Mouse (Mus musculus) forebrain, embryonic 15.5 days (tissue): ENCODE data around the gene Atp5b. TPM values are rescaled to one million over a fixed set of nuclear protein-coding genes. Genes with fewer than 3 reads are reported as not detected.
"Not testable (repeated sequence)": the region's sequence is repeated elsewhere in the genome, so short reads cannot be mapped to it uniquely, and the experiment has no call there.

Source experiments
- ATAC-seq: fragments of 200-750 bp; cut with Nextera tagmentation; replicated peaks from 2 replicates; pipeline ENCODE4 v1.8.0; 2017; ENCODE audit warnings: mild to moderate bottlenecking, moderate TSS enrichment, moderate library complexity
- H3K27ac ChIP-seq: fragments of 300-500 bp; sonication (generic); replicated peaks from 2 replicates; pipeline ENCODE4 v1.5.1; 2015; ENCODE audit warnings: mild to moderate bottlenecking, inconsistent platforms
- H3K27me3 ChIP-seq: fragments of 300-500 bp; sonication (generic); 2 replicates; pipeline ENCODE4 v1.6.1; 2015; ENCODE audit warnings: inconsistent platforms
- H3K36me3 ChIP-seq: fragments of 300-500 bp; sonication (generic); 2 replicates; pipeline ENCODE4 v1.6.1; 2015; ENCODE audit warnings: mild to moderate bottlenecking, inconsistent platforms
- H3K4me1 ChIP-seq: fragments of 300-500 bp; sonication (generic); 2 replicates; pipeline ENCODE4 v1.6.1; 2015; ENCODE audit warnings: inconsistent platforms
- H3K4me2 ChIP-seq: fragments of 300-500 bp; sonication (generic); replicated peaks from 2 replicates; pipeline ENCODE4 v1.6.1; 2015; ENCODE audit warnings: mild to moderate bottlenecking, inconsistent platforms
- H3K4me3 ChIP-seq: fragments of 300-500 bp; sonication (generic); 2 replicates; pipeline ENCODE4 v1.5.1; 2015; ENCODE audit warnings: mild to moderate bottlenecking, inconsistent platforms
- H3K9ac ChIP-seq: fragments of 300-500 bp; sonication (generic); replicated peaks from 2 replicates; pipeline ENCODE4 v1.6.1; 2015; ENCODE audit warnings: mild to moderate bottlenecking, inconsistent platforms
- H3K9me3 ChIP-seq: fragments of 300-500 bp; sonication (generic); 2 replicates; pipeline ENCODE4 v1.6.1; 2016; ENCODE audit warnings: inconsistent platforms
- WGBS: fragments of 180-500 bp; shearing (Covaris S2); methylation state at CpG from one replicate; pipeline ENCODE4 v1.1.7; 2015; ENCODE audit warnings: mixed read lengths; 5-methylcytosine and 5-hydroxymethylcytosine counted together
- polyA plus RNA-seq: library from polyadenylated mRNA; unstranded; fragments of >200 nt; fragmentation: Nextera tagmentation; extraction: Ambion mirVana; gene quantifications from 2 replicates; pipeline ENCODE4 v1.2.1, GENCODE M21; 2015

Atp5b gene
- polyA plus RNA-seq, 1 experiment from 2014 or later: 2,088 TPM

DNA sequence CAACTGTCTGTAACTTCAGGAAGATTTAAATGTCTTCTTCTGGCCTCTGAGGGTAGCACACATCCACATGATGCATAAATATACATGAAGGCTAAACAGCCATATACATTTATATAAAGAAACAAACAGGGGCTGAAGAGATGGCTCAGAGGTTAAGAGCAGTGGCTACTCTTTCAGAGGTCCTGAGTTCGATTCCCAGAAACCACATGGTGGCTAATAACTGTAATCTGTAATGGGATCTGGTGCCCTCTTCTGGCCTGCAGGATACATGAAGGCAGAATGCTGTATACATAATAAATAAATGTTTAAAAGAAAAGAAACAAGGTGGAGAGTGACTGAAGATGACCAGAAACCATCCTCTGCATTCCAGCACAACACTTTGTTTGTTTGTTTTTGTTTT lies 2.6 kb upstream of the Atp5b start:
- H3K27ac ChIP-seq: no peak overlapping the region
- ATAC-seq: no peak
- H3K36me3 ChIP-seq: peaks cover 24% of the 10 kb centered on the region
- WGBS: 83% methylated on average over 1 of the region's 1 CpGs
- H3K4me3 ChIP-seq: no peak overlapping the region
- no peaks in the 10 kb centered on the region for H3K9me3 ChIP-seq
- no peak overlapping the region for H3K9ac ChIP-seq
- H3K4me2 ChIP-seq: no peak overlapping the region
- H3K27me3 ChIP-seq: no peaks in the 10 kb centered on the region
- H3K4me1 ChIP-seq: peaks cover 21% of the 10 kb centered on the region

DNA sequence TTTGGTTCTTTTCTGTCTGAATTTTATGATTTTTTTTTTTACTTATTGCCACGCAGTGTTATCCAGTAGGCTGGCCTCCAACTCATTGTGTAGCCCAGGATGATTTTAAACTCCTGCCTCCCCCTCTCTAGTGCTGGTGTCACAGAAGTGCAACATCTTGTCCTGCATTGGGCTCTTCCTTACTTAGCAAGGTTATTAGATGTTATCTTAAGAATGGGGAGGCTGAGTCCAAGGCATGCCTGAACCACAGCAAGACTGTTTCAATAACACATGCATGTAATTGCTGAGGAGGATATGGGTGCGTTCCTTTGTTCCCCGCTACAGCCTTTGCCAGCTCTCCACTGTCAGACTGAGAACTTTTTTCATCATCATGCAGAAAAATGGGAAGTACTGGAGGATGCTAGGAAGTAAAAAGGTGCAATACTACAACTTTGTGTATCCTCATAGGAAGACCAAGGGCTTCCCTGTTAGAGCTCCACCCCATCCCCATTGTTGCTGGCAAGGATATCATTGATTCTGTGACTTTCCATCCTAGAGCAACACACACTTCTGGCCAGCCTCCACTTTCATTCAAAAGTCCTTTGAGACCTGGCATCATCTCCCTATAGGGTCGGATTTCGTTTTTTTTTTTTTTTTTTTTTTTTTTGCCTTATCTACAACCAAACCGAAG lies 1.1 kb upstream of the Atp5b start:
- peak overlapping the region; percentile 80; the same call in 1 of the 2 replicates for H3K27ac ChIP-seq
- H3K4me3 ChIP-seq: peak overlapping the region; percentile 95
- no peaks in the 10 kb centered on the region for H3K9me3 ChIP-seq
- 59% methylated on average over 6 of the region's 6 CpGs for WGBS
- no peak for ATAC-seq
- H3K27me3 ChIP-seq: no peaks in the 10 kb centered on the region
- peaks cover 34% of the 10 kb centered on the region for H3K36me3 ChIP-seq
- H3K4me2 ChIP-seq: peak overlapping the region; percentile 63
- peak overlapping the region; percentile 82 for H3K9ac ChIP-seq
- H3K4me1 ChIP-seq: peaks cover 22% of the 10 kb centered on the region

DNA sequence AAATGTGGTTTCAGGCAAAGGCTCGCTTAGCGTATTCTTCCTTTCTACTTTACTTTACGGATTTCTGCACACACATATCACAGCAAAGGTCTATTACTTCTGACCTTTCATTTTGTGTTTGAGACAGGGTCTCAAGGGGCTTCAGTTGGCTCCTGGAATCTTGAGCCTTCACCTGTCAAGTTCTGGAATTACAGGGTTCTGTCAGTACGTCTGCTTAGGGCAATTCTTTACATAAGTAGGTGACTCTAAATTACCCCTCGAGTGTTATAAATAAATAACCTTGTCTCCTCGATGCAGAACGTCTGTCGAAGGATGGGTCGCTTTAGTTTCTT lies 630 bp upstream of the Atp5b start:
- ATAC-seq: no peak
- Histone ChIP-seq H3K4me1 (peaks cover 22% of the 10 kb centered on the region), H3K36me3 (peaks cover 33% of the 10 kb centered on the region), H3K27me3 (no peaks in the 10 kb centered on the region), H3K9me3 (no peaks in the 10 kb centered on the region), H3K4me3 (peak overlapping the region; percentile 95), H3K9ac (peak overlapping the region; percentile 82), H3K27ac (peak overlapping the region; percentile 80), H3K4me2 (peak overlapping the region; percentile 63)
- 15% methylated on average over 9 of the region's 9 CpGs for WGBS

DNA sequence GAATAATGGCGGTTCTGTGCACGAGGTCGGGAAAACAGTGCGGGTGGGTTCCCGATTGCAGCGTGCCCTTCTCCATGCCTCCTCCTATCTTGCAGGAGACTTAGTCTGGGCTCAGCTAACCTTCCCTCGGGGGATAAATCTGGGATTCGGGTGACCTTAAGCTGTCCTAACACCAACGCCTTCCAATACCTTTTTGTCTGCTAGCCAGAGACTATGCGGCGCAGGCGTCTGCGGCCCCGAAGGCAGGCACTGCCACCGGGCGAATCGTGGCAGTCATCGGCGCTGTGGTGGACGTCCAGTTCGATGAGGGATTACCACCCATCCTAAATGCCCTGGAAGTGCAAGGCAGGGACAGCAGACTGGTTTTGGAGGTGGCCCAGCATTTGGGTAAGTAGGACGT lies 615 bp downstream of the Atp5b start:
- peak overlapping the region; percentile 86 for H3K27ac ChIP-seq
- H3K4me1 ChIP-seq: peaks cover 22% of the 10 kb centered on the region
- ATAC-seq: 0 out of 2 replicates have a peak, but pooled peaks have one; percentile 2
- H3K9me3 ChIP-seq: no peaks in the 10 kb centered on the region
- H3K4me2 ChIP-seq: peak overlapping the region; percentile 51
- H3K36me3 ChIP-seq: peaks cover 39% of the 10 kb centered on the region
- peak overlapping the region; percentile 95 for H3K4me3 ChIP-seq
- H3K9ac ChIP-seq: peak overlapping the region; percentile 93
- no peaks in the 10 kb centered on the region for H3K27me3 ChIP-seq
- under 1% methylated on average over 22 of the region's 22 CpGs for WGBS

DNA sequence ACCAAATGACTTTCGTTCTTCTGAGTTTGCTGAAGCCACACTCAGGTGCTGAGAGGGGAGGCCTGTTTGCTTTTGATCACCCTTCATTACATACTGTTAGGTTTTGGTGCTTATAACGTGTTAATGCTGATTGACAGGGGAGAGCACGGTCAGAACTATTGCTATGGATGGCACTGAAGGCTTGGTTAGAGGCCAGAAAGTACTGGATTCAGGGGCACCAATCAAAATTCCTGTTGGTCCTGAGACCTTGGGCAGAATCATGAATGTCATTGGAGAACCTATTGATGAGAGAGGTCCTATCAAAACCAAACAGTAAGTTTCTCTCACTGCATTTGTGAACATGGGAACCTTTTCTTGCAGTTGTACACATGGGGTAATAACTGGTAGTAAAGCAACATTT lies 1.1 kb downstream of the Atp5b start:
- Histone ChIP-seq H3K9me3 (no peaks in the 10 kb centered on the region), H3K27me3 (no peaks in the 10 kb centered on the region), H3K36me3 (peaks cover 43% of the 10 kb centered on the region), H3K4me2 (peak overlapping the region; percentile 51), H3K9ac (peak overlapping the region; percentile 93), H3K4me3 (peak overlapping the region; percentile 95), H3K27ac (peak overlapping the region; percentile 86; the same call in 1 of the 2 replicates), H3K4me1 (peaks cover 22% of the 10 kb centered on the region)
- no peak for ATAC-seq
- 4% methylated on average over 3 of the region's 3 CpGs for WGBS

DNA sequence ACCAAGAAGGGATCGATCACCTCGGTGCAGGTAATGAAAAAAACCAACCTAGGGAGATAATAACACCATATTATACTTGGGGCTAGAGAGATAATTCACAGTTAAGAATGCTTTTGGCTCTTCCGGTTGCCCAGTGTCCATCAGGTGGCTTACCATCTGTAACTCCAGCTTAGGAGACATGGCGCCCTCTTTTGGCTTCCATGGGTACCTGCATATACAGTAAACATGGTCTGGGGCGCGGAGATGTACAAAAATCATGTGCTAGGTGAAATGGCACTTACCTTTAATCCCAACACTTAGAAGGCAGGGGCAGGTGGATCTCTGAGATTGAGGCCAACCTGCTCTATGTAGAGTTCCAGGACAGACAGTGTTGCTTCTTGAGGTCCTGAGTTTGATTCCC lies 3.3 kb downstream of the Atp5b start:
- no peak overlapping the region for H3K27ac ChIP-seq
- WGBS: 74% methylated on average over 6 of the region's 6 CpGs
- peaks cover 34% of the 10 kb centered on the region for H3K4me1 ChIP-seq
- peaks cover 59% of the 10 kb centered on the region for H3K36me3 ChIP-seq
- no peak overlapping the region for H3K4me2 ChIP-seq
- H3K9ac ChIP-seq: no peak overlapping the region
- H3K27me3 ChIP-seq: no peaks in the 10 kb centered on the region
- no peak overlapping the region for H3K4me3 ChIP-seq
- no peak for ATAC-seq
- no peaks in the 10 kb centered on the region for H3K9me3 ChIP-seq

DNA sequence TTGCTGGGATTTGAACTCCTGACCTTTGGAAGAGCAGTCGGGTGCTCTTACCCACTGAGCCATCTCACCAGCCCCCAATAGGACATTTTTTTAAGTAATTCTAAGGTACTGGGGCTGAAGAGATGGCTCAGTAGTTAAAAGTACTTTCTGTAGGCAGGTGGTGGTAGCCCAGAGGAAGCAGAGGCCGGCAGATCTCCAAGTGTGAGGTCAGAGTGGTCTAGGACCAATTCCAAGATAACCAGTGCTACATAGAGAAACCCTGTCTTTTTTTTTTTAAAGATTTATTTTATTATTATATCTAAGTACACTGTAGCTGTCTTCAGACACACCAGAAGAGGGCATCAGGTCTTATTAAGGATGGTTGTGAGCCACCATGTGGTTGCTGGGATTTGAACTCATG lies 4.1 kb downstream of the Atp5b start:
- H3K27ac ChIP-seq, H3K27me3 ChIP-seq, H3K9ac ChIP-seq, ATAC-seq, H3K4me3 ChIP-seq, H3K4me2 ChIP-seq, H3K9me3 ChIP-seq: not testable (repeated sequence)
- Histone ChIP-seq H3K36me3 (peaks cover 59% of the 10 kb centered on the region), H3K4me1 (peaks cover 37% of the 10 kb centered on the region)
- WGBS: 79% methylated on average over 2 of the region's 2 CpGs

DNA sequence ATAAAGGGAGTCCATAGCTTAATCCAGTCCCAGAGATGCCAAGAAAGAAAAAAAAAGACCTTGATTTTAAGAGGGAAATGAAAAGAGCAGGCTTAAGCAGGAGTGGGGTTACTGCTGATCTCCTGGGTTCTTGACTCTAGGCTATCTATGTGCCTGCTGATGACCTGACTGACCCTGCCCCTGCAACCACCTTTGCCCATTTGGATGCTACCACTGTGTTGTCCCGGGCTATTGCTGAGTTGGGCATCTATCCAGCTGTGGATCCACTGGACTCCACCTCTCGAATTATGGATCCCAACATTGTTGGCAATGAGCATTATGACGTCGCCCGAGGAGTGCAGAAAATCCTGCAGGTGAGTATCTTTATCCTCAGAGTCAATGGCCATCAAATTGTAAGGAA lies 5.1 kb downstream of the Atp5b start:
- no peak for ATAC-seq
- H3K36me3 ChIP-seq: peaks cover 59% of the 10 kb centered on the region
- 92% methylated on average over 5 of the region's 5 CpGs for WGBS
- H3K9me3 ChIP-seq: no peaks in the 10 kb centered on the region
- peaks cover 38% of the 10 kb centered on the region for H3K4me1 ChIP-seq
- H3K27me3 ChIP-seq: no peaks in the 10 kb centered on the region
- H3K9ac ChIP-seq: no peak overlapping the region
- H3K27ac ChIP-seq: no peak overlapping the region
- H3K4me2 ChIP-seq: no peak overlapping the region
- H3K4me3 ChIP-seq: no peak overlapping the region

DNA sequence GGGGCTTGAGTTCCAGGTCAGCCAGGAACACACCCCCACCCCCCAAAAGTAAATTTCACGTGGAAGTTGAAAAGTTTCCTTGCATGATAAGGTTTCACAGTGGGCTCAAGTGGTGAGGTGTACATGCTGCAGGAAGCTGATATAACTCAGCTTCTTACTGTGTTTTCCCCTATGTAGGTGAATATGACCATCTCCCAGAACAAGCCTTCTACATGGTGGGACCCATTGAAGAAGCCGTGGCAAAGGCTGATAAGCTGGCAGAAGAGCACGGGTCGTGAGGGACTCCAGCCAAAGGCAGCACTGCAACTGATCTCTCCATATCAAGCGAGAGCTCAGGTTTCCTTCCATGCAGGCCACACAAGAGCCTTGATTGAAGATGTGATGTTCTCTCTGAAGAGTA lies 6.8 kb downstream of the Atp5b start:
- Histone ChIP-seq H3K36me3 (peaks cover 58% of the 10 kb centered on the region), H3K9me3 (no peaks in the 10 kb centered on the region), H3K4me1 (peaks cover 48% of the 10 kb centered on the region), H3K9ac (no peak overlapping the region), H3K4me2 (no peak overlapping the region), H3K4me3 (no peak overlapping the region), H3K27ac (no peak overlapping the region), H3K27me3 (no peaks in the 10 kb centered on the region)
- no peak for ATAC-seq
- WGBS: 81% methylated on average over 5 of the region's 5 CpGs

DNA sequence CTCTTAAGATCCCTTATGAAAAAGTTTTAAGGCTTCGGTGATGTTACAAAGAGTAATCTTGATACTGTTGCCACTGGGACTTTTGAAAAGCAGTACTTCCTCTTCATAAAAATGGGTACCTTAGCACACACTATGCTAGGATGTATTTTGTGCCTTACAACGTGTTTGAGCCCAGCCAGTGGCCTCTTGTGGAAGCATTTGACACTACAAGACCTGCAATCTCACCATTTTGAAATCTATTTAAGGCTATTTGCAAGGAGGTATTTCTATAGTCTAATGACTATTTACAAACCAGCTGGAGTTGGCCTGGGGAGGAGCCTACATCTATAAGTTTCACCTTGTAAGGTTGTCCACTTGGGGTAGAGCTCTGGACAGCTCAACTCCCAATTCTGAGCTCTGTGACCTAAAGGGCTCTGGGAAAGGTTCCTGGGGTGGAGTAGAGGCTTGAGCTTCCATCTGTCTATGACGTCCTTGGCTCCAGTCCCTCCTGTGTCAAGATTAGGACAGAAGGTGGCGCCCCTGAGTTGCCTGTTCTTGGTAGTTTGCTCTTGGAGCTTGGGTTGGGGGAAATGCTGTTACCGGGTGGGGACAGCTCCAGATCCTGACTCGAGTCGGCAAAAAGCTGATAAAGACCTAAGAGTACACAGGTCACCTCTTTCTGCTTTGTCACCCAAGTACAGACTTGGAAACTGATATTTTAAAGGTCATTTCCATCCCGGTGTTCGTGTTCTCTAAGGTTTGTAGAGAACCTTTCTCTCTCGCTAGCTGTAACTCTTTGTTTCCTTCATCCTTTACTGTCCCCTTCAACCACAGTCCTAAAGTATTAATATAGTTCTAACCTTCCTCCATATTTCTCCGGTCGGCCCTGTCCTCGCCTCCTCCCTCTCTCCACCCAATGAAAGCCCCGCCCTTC lies 7.8 kb downstream of the Atp5b start:
- no peaks in the 10 kb centered on the region for H3K27me3 ChIP-seq
- H3K4me1 ChIP-seq: peaks cover 44% of the 10 kb centered on the region
- peaks cover 48% of the 10 kb centered on the region for H3K36me3 ChIP-seq
- peak overlapping the region; percentile 32; the same call in 1 of the 2 replicates for H3K27ac ChIP-seq
- peak; percentile 30 for ATAC-seq
- no peak overlapping the region for H3K9ac ChIP-seq
- H3K4me2 ChIP-seq: peak overlapping the region; percentile 94
- H3K4me3 ChIP-seq: peak overlapping the region; percentile 89
- WGBS: 10% methylated on average over 14 of the region's 14 CpGs
- H3K9me3 ChIP-seq: no peaks in the 10 kb centered on the region

DNA sequence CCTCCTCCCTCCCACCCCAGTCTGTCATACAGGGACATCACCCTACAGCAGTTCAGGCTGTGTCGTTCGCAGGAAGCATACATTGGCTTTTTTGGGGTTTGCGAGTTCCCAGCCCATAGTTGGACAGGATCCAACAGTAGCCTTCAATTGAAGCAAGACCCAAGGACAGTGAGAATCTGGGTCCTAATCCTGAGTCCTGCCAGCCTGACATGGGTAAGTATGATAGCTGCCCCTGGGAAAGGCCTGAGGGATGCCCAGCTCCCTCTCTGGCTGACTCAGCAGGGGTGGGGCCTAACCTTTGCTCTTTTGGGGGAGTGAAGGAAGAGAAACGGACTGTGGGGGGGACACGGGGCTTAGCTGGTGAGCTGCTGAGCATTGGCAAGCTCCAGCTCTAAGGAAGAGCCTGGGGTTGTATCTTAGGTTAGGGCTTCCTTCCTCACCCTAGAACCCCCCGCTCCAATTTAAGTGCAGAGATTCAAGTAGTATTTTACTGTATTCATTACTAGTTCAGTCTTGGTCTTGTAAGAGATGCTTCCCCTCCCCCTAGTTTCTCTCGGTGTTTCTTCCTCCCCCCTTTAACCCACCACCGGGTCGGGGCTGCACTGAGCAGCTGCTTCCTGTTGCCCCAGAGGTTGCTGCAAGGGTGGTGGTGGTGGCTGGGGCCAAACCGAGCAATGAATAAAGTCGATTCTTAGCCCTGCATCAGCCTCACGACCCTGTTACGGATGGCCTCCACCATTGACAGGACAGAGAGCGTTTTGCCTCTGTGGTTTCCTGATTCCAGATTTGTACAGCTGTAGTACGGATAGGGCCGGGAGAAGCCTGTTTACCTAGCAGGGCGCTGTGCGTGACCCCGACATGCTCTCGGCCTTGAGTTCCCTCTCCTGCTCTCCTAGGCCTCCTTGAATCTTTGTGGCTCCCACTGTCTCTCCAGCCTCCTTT lies 8.8 kb downstream of the Atp5b start, which contains the start of gene Baz2a:
TSS of gene Baz2a (plus strand) at position 14 of the 942 bp plus-strand sequence.
- H3K4me1 ChIP-seq: peaks cover 49% of the 10 kb centered on the region
- H3K4me3 ChIP-seq: peak within 1 kb of the TSS; percentile 89
- H3K9ac ChIP-seq: peak within 1 kb of the TSS; percentile 85
- H3K27ac ChIP-seq: peak within 1 kb of the TSS; percentile 82
- ATAC-seq: no peak
- H3K4me2 ChIP-seq: peak within 1 kb of the TSS; percentile 94
- H3K27me3 ChIP-seq: no peaks in the 10 kb centered on the region
- WGBS: 1% methylated on average over 20 of the region's 20 CpGs
- H3K9me3 ChIP-seq: no peaks in the 10 kb centered on the region
- H3K36me3 ChIP-seq: peaks cover 38% of the 10 kb centered on the region
